Mouse (Mus musculus) hindbrain, postnatal 0 days (tissue): ENCODE data around the gene Mettl21a. TPM values are rescaled to one million over a fixed set of nuclear protein-coding genes. Genes with fewer than 3 reads are reported as not detected.

Experiments used
- ATAC-seq: fragments of 200-750 bp; cut with Nextera tagmentation; 2 replicates; pipeline ENCODE4 v1.8.0; 2017; ENCODE audit warnings: mild to moderate bottlenecking, moderate TSS enrichment, moderate library complexity
- DNase-seq: peaks from one replicate; pipeline ENCODE4 v3.0.0-alpha.2; 2015; ENCODE audit warnings: low spot score
- H3K27ac ChIP-seq: fragments of 300-500 bp; sonication (generic); 2 replicates; pipeline ENCODE4 v1.5.1; 2014; ENCODE audit warnings: mild to moderate bottlenecking
- H3K27me3 ChIP-seq: fragments of 300-500 bp; sonication (generic); 2 replicates; pipeline ENCODE4 v1.6.1; 2014; ENCODE audit warnings: low read length, mixed read lengths; ENCODE audit not compliant: insufficient read depth
- H3K36me3 ChIP-seq: fragments of 300-500 bp; sonication (generic); 2 replicates; pipeline ENCODE4 v1.6.1; 2014; ENCODE audit warnings: low read length, mixed read lengths; ENCODE audit not compliant: insufficient read depth
- H3K4me1 ChIP-seq: fragments of 300-500 bp; sonication (generic); 2 replicates; pipeline ENCODE4 v1.6.1; 2014; ENCODE audit warnings: antibody characterized with exemption, low read length, mixed read lengths; ENCODE audit not compliant: insufficient read depth
- H3K4me2 ChIP-seq: fragments of 300-500 bp; sonication (generic); 2 replicates; pipeline ENCODE4 v1.6.1; 2014; ENCODE audit warnings: low read depth, mild to moderate bottlenecking, low read length, moderate library complexity, mixed read lengths
- H3K4me3 ChIP-seq: fragments of 300-500 bp; sonication (generic); 2 replicates; pipeline ENCODE4 v1.5.1; 2014; ENCODE audit warnings: low read length
- H3K9ac ChIP-seq: fragments of 300-500 bp; sonication (generic); replicated peaks from 2 replicates; pipeline ENCODE4 v1.6.1; 2014; ENCODE audit warnings: mild to moderate bottlenecking, low read length, moderate library complexity, mixed read lengths
- H3K9me3 ChIP-seq: fragments of 300-500 bp; sonication (generic); 2 replicates; pipeline ENCODE4 v1.6.1; 2016; ENCODE audit warnings: low read length, mixed read lengths
- CTCF ChIP-seq: IDR thresholded peaks from 2 replicates; pipeline ENCODE4 v1.5.1; 2016; ENCODE audit warnings: antibody characterized with exemption, control low read depth, low read depth
- WGBS: fragments of 180-500 bp; shearing (Covaris S2); extraction: QIAGEN DNeasy Blood & Tissue Kit; methylation state at CpG from one replicate; pipeline ENCODE4 v1.1.7; 2014; 5-methylcytosine and 5-hydroxymethylcytosine counted together
- polyA plus RNA-seq: library from polyadenylated mRNA; unstranded; fragments of >200 nt; fragmentation: Nextera tagmentation; extraction: Ambion mirVana; gene quantifications from 2 replicates; pipeline ENCODE4 v1.2.1, GENCODE M21; 2015
- total RNA-seq: library from RNA; depleted of rRNA; stranded (reverse); fragments of >200 nt; gene quantifications from 2 replicates; pipeline ENCODE4 v1.2.3, GENCODE M21; 2014

The Mettl21a gene
- total and polyA plus RNA-seq, 2 experiments from 2014 or later = 12.9 to 16.4 TPM

DNA sequence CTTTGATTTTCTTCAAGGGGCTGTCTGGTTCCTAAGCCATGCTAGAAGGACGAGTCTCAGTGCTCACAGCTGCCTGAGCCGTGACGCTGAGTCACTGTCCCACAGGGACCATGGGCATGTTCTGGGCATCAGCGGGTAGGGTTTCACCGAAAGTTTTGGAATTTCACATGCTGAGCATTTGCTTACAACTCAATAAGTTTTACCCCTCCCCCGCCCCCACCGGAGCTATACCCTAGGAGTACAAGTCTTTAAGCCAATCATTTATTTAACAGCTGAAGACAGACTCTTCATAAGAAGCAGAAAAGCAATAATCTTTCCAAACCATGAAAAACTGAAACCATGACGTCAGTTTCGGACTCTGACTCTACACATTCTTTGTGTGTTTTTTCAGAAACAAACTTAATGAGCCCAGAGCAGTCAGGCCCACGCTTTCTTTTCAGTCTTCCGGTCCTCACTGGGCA is 1.5 kb downstream of the Mettl21a start:
- Histone ChIP-seq H3K4me3 (no peak overlapping the region), H3K36me3 (peaks cover 10% of the 10 kb centered on the region; the same call in 1 of the 2 replicates), H3K4me2 (peak overlapping the region; percentile 60; the same call in 1 of the 2 replicates), H3K9ac (no peak overlapping the region), H3K4me1 (peaks cover 5% of the 10 kb centered on the region; the same call in 1 of the 2 replicates), H3K27me3 (no peaks in the 10 kb centered on the region), H3K9me3 (no peaks in the 10 kb centered on the region), H3K27ac (no peak overlapping the region)
- no peak for TF ChIP-seq CTCF
- 79% methylated on average over 11 of the region's 11 CpGs for whole genome bisulfite sequencing
- DNase-seq = no peak
- no peak for ATAC-seq

GRCm38 (mm10) chr1:64614801-64615345 is 2.2 kb downstream of the Mettl21a start:
- DNase-seq (no peak), ATAC-seq (no peak)
- H3K4me3 ChIP-seq = no peak overlapping the region
- peaks cover 15% of the 10 kb centered on the region for H3K36me3 ChIP-seq
- peaks cover 5% of the 10 kb centered on the region; the same call in 1 of the 2 replicates for H3K4me1 ChIP-seq
- no peak overlapping the region for H3K9ac ChIP-seq
- no peaks in the 10 kb centered on the region for H3K9me3 ChIP-seq
- no peak overlapping the region for H3K4me2 ChIP-seq
- H3K27me3 ChIP-seq = no peaks in the 10 kb centered on the region
- TF ChIP-seq CTCF = no peak
- no peak overlapping the region for H3K27ac ChIP-seq
- 80% methylated on average over 10 of the region's 10 CpGs for WGBS

- WGBS = 88% methylated on average over 9 of the region's 9 CpGs
- H3K4me3 ChIP-seq = no peak overlapping the region
- ATAC-seq = no peak
- peaks cover 5% of the 10 kb centered on the region; the same call in 1 of the 2 replicates for H3K4me1 ChIP-seq
- DNase-seq = no peak
- no peak overlapping the region for H3K4me2 ChIP-seq
- H3K27ac ChIP-seq = no peak overlapping the region
- no peaks in the 10 kb centered on the region for H3K27me3 ChIP-seq
- no peak for TF ChIP-seq CTCF
- no peaks in the 10 kb centered on the region for H3K9me3 ChIP-seq
- H3K9ac ChIP-seq = no peak overlapping the region
- H3K36me3 ChIP-seq = peaks cover 15% of the 10 kb centered on the region
Observed at GRCm38 (mm10) chr1:64614311-64614710, 2.7 kb downstream of the Mettl21a start.

- no peak for TF ChIP-seq CTCF
- Histone ChIP-seq H3K27ac (no peak overlapping the region), H3K4me2 (no peak overlapping the region), H3K9me3 (no peaks in the 10 kb centered on the region), H3K36me3 (peaks cover 25% of the 10 kb centered on the region), H3K9ac (no peak overlapping the region), H3K4me1 (no peaks in the 10 kb centered on the region), H3K27me3 (no peaks in the 10 kb centered on the region), H3K4me3 (no peak overlapping the region)
- 87% methylated on average over 9 of the region's 9 CpGs for WGBS
- ATAC-seq (no peak), DNase-seq (no peak)
Observed at GRCm38 (mm10) chr1:64609976-64610375, 7.1 kb downstream of the Mettl21a start.

DNA sequence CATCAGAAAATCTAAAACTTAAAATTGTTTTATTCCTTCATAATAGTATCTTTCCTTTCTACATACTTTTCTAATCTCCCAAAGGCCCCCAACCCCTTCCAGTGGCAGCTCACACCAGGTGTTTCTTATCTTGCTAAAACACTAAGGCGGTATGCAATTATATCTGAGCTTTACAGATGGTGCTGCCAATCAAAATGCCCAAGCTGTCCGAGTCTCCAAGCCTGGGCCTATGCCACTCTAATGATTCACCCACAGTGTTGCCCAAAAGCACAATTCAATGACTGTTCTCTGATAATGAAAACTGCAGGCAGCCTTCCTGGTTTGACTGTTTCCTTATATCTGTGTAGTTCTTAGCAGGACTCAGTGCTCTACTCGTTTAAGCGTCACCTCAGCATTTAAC is 7.9 kb downstream of the Mettl21a start:
- 79% methylated on average over 4 of the region's 4 CpGs for WGBS
- no peak for ATAC-seq

DNA sequence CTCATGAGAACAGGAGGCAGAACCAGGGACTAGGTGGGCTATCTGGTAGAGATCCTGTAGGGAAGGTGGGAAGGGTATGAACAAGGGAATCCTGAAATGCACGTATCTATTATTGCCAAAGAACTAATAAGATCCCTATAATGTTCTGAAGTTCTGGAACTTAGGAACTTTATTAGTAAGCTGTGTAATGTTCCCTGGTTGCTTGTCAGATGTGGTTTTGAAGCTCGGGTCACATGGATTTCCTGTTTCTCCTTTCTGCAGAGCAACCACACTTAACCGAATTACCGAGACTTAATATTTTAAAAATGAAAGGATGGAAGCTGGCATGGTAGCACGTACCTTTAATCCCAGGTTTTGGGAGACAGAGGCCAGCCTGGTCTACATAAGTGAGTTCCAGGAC is 13.7 kb downstream of the Mettl21a start:
- ATAC-seq (no peak), DNase-seq (no peak)
- Histone ChIP-seq H3K4me1 (no peaks in the 10 kb centered on the region), H3K4me2 (no peak overlapping the region), H3K27me3 (no peaks in the 10 kb centered on the region), H3K4me3 (no peak overlapping the region), H3K36me3 (peaks cover 12% of the 10 kb centered on the region), H3K9ac (no peak overlapping the region), H3K27ac (no peak overlapping the region), H3K9me3 (no peaks in the 10 kb centered on the region)
- no peak for TF ChIP-seq CTCF
- WGBS = 95% methylated on average over 5 of the region's 5 CpGs

More for the DNA sequence above, 7.9 kb downstream of the Mettl21a start:
- Histone ChIP-seq H3K4me2 (no peak overlapping the region), H3K9me3 (no peaks in the 10 kb centered on the region), H3K27me3 (no peaks in the 10 kb centered on the region), H3K27ac (no peak overlapping the region), H3K9ac (no peak overlapping the region), H3K36me3 (peaks cover 20% of the 10 kb centered on the region), H3K4me1 (no peaks in the 10 kb centered on the region), H3K4me3 (no peak overlapping the region)
- TF ChIP-seq CTCF = no peak
- no peak for DNase-seq

- Histone ChIP-seq H3K4me2 (no peak overlapping the region), H3K36me3 (no peaks in the 10 kb centered on the region; the same call in 1 of the 2 replicates), H3K27ac (no peak overlapping the region), H3K4me3 (no peak overlapping the region), H3K9ac (no peak overlapping the region), H3K4me1 (no peaks in the 10 kb centered on the region), H3K27me3 (no peaks in the 10 kb centered on the region), H3K9me3 (no peaks in the 10 kb centered on the region)
- ATAC-seq (no peak), DNase-seq (no peak)
- TF ChIP-seq CTCF = no peak
- 85% methylated on average over 6 of the region's 6 CpGs for WGBS
Observed at GRCm38 (mm10) chr1:64601242-64601842, 15.7 kb downstream of the Mettl21a start.
